Mouse (Mus musculus): ENCODE results near the gene Lamc1.
"Not testable (repeated sequence)": the region's sequence is repeated elsewhere in the genome, so short reads cannot be mapped to it uniquely, and the experiment has no call there.

The Lamc1 gene

GRCm38 (mm10) chr1:153299436-153299835 is 33.1 kb downstream of the Lamc1 start:
- not testable (repeated sequence) for DNase-seq (ENCODE audit: low spot score)

DNA sequence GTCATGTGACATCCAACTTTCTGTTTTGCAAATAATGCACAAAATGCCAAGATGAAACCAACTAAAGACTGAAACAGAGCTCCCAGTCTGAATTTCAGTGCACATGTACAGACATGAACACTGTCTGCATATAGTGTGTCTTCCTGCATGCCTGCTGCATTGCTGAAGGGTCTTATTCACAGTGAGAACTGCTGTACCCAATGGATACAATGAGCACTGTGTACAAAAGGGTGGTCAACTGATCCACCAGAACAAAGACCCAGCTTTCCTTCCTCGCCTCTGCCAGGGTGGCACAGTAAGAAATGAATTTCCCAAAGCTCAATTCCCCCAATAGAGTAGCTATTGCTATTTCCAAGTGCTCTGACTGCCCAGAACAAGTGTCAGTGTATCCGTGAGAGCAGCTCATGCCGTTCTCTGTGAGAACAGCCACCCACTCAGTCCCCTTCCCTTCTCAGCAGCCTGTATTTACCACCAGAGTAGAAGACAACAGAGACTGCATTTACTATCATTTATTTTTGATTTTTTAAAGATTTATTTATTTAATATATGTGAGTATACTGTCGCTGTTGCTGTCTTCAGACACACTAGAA is 34.7 kb downstream of the Lamc1 start:
- DNase-seq (ENCODE audit: low spot score): not testable (repeated sequence)

DNA sequence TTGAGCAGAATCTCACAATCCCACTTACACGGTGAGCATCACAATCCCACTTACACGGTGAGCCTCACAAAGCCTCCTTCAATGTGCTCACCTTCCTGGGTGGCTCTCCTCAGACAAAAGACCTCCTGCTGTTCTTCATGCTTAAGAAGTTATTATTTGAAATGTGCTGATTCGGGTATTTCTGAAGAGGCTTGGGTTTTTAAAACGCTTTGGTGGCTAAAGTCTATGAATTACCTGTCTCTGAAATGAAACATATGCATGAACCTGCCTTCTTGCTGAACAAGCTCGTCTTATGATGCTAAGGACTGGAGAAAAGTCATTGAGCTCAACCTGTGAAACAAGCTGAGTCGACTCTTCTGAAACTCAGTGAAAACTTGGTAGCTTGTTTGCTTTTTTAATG is 36.6 kb downstream of the Lamc1 start:
- no peak for DNase-seq (ENCODE audit: low spot score)

GRCm38 (mm10) chr1:153292892-153293291 is 39.7 kb downstream of the Lamc1 start:
- no peak for DNase-seq (ENCODE audit: low spot score)

GRCm38 (mm10) chr1:153292202-153292601 is 40.4 kb downstream of the Lamc1 start:
- DNase-seq (ENCODE audit: low spot score): no peak

GRCm38 (mm10) chr1:153291416-153291815 is 41.2 kb downstream of the Lamc1 start:
- no peak for DNase-seq (ENCODE audit: low spot score)

DNA sequence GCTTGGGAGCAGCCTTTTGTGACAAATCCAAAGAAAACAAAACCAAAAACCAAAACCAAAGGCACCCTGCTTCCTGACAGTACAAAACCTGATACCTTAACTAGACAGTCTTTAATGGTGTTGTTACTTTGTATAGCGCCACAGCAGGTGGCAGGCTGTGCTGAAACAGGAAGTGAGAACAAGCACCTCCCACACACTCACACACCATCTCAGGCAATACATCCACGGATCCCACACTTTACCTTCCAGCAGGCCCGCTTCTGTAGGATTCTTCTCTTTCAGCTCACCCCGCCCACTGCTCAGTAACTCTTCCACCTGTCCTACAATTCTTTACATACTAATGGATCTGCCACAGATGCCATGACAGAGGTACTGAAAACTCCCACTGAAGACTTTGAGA is 44.6 kb downstream of the Lamc1 start:
- no peak for DNase-seq (ENCODE audit: low spot score)

GRCm38 (mm10) chr1:153287443-153287842 is 45.1 kb downstream of the Lamc1 start:
- DNase-seq (ENCODE audit: low spot score): no peak

DNA sequence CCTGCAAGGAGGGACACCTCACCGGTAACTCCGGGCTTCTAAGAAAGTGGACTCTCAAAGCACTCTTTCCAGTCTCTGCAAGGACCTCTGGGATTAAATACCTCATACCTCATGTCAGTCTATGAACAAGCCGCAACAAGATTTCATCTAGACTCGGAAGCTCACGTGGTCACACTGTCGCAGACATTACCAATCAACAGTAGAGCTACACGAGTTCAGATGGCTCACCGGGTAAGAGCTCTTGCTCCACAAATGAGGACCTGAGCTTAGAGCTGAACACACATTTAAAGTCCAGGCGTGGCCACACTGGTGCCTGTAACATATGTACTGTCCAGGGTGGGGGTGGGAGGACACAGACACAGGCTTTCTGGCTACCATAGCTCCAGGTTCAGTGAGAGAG is 46.4 kb downstream of the Lamc1 start:
- no peak for DNase-seq (ENCODE audit: low spot score)

- DNase-seq (ENCODE audit: low spot score): no peak
Observed at GRCm38 (mm10) chr1:153285188-153285587, 47.4 kb downstream of the Lamc1 start.

DNA sequence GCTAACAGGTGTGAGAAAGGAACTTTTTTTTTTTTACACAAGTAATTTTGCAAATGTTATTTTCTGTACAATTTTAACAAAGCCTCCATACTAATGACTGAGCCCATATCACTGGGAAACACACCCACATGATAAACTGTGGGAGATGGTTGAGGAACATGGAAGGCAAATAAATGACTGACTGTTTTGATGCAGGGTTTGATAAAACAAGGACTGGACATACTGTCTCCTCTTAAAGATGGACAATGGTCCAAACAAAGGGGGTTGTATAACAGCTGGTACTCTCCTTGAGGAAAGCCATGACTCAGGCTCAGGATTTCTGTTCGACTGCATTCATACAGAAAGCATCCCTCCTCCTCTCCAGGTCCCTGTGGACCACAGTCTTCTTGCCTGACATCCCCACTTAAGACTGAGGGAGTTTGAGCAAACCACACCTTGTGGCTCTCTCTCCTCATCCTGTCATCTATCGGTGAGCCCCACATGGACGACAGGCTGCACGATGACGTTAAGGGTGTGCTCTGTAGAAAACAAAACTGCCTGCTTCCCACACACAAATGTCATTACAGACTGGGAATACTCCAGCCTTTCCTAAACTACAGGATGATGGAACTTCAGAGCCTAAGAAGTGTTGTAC is 50.1 kb downstream of the Lamc1 start:
- no peak for DNase-seq (ENCODE audit: low spot score)

DNA sequence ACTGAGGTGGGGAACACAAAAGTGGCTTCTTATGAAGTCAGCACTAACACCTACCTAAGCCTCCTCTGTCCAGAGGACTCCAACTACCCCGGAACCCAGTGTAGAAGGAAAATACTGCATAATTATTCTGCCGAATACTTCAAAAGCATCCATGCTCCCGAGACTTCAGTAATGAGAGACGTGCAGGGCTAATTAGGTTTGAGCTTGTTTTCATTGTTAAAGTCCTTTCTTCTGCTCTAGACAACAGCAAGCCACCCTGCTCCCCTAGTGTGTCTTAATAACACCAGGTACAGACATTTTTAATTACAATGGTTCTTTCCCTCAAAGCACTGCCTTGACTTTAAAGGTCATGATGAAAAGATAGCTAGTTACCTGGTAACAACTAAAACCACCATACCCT is 51.1 kb downstream of the Lamc1 start:
- no peak for DNase-seq (ENCODE audit: low spot score)

DNA sequence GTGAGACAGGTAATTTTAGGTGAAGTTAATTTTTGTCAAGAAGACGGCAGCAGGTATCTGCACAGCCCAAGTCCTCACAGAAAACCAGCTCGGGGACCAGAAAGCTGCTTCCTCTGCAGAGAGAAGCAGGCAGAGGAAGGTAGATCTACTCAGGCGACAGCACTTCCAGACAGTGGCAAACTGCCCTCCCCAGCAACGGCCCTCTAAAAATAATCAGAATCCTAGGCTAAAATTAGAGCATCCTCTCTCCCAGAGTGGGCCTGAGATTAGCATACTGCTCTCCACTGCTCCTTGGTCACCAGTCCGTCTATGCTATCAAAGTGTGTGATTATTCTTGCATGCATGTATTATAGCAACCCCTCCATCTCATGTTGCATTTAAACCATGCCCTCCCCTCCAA is 52.2 kb downstream of the Lamc1 start:
- no peak for DNase-seq (ENCODE audit: low spot score)

- no peak for DNase-seq (ENCODE audit: low spot score)
Observed at GRCm38 (mm10) chr1:153278028-153278613, 54.5 kb downstream of the Lamc1 start.

GRCm38 (mm10) chr1:153275466-153275865 is 57.1 kb downstream of the Lamc1 start:
- DNase-seq (ENCODE audit: low spot score): no peak

DNA sequence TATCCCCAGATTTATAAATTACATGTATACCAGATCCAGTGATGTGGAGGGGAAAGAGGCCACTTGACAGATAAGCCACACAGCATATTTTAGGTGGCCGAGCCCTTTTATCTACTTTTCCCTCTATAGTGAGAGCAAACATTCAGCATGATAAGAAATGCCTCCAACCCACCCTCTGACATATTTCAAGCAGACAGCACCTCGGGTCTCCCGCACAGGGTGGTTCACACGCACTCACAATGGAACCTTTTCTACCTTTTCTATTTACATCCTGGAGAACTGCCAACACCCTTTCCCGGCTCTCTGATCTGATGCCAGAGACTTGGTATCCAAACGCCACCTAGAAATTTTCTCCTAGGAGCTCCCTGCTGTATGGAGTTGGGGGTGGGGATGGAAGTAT is 58.0 kb downstream of the Lamc1 start:
- DNase-seq (ENCODE audit: low spot score): no peak

DNA sequence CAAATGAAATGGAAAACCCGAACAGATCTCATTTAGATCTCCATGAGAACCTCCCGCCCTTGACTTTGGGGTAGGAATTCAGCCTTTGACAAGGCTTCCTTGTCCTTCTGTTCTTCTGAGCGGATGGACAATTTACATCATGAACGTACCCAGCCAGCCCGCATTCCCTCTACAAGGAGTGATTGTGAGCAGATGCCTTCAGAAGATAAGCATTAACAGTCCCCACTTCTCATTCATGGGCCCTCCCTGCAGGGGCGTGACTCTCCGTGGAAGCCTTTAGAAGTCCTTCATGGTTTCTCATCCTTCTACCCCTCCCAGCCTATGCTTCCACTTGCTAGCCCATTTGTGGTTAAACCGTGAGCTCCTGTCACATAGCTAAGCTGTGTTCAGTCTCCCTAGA is 58.9 kb downstream of the Lamc1 start:
- peak; percentile 37 for DNase-seq (ENCODE audit: low spot score)

- DNase-seq (ENCODE audit: low spot score): no peak
Observed at GRCm38 (mm10) chr1:153270827-153271226, 61.8 kb downstream of the Lamc1 start.

- no peak for DNase-seq (ENCODE audit: low spot score)
Observed at GRCm38 (mm10) chr1:153269681-153270080, 62.9 kb downstream of the Lamc1 start.

- DNase-seq (ENCODE audit: low spot score): no peak
Observed at GRCm38 (mm10) chr1:153268806-153269309, 63.7 kb downstream of the Lamc1 start.

- DNase-seq (ENCODE audit: low spot score): no peak
Observed at GRCm38 (mm10) chr1:153268306-153268705, 64.3 kb downstream of the Lamc1 start.

DNA sequence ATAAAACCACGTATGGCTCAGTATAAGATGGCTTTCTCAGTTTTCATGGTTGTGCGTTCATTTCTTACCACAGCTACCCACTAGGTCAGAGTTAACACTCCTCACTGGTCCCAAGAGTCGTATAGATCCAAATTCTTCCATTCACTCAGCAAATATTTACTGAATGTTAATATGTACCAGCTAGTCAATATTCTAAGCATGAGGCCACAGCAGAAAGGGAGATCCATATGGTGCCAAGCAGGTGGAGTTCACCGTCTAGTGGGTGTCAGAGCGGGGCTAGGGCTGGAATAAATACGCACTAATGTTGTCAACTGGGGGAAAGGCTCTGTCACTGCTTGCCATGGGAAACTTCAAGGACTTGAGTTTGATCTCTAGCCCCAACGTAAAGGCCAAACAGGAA is 64.9 kb downstream of the Lamc1 start:
- no peak for DNase-seq (ENCODE audit: low spot score)

DNA sequence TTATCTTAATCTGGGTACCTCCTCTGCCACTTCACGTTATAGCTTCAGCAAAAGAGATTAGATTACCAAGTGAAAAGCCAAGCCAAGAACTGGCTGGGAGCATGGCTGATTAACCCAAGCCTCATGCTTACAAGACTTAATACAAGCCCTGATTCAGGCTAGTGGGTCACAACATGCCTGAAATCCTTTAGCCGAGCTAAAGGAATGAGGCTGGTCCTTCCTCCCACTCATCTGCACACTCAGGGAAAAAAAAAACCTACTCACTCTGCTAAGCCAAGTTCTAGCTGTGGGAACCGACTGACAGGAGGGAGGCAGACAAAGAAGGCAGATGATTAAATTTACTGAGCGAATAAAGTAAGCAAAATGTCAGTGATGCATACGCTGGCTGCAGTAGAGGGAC is 65.7 kb downstream of the Lamc1 start:
- DNase-seq (ENCODE audit: low spot score): no peak

- no peak for DNase-seq (ENCODE audit: low spot score)
Observed at GRCm38 (mm10) chr1:153265579-153265978, 67.0 kb downstream of the Lamc1 start.
